Mouse (Mus musculus) heart, adult 2 months (tissue): ENCODE data around the gene Ppp1r16b. TPM values are rescaled to one million over a fixed set of nuclear protein-coding genes. Genes with fewer than 3 reads are reported as not detected.

ENCODE experiments used
- DNase-seq, 2 experiments: peaks; one replicate each; pipeline ENCODE4 v3.0.0; 2021
- H3K27ac ChIP-seq: fragments of 200-600 bp; 2 replicates; pipeline ENCODE4 v1.8.1; 2022
- H3K27me3 ChIP-seq: fragments of 200-500 bp; 2 replicates; pipeline ENCODE4 v1.6.1; 2012; ENCODE audit warnings: mild to moderate bottlenecking, low read length, inconsistent platforms, mixed read lengths; ENCODE audit not compliant: control insufficient read depth, insufficient read depth
- H3K36me3 ChIP-seq: fragments of 200-500 bp; 2 replicates; pipeline ENCODE4 v1.6.1; 2012; ENCODE audit warnings: low read length, inconsistent platforms; ENCODE audit not compliant: control insufficient read depth, insufficient read depth
- H3K4me1 ChIP-seq: fragments of 200-500 bp; 2 replicates; pipeline ENCODE4 v1.6.1; 2011; ENCODE audit warnings: low read length; ENCODE audit not compliant: control insufficient read depth, insufficient read depth
- H3K4me3 ChIP-seq: fragments of 200-600 bp; 2 replicates; pipeline ENCODE4 v1.8.1; 2022
- H3K79me2 ChIP-seq: fragments of 200-500 bp; replicated peaks from 2 replicates; pipeline ENCODE4 v1.6.1; 2012; ENCODE audit warnings: mild to moderate bottlenecking, inconsistent platforms, low read length, moderate library complexity, mixed read lengths; ENCODE audit not compliant: control insufficient read depth, insufficient read depth
- H3K9ac ChIP-seq: fragments of 200-500 bp; 2 replicates; pipeline ENCODE4 v1.6.1; 2012; ENCODE audit warnings: low read depth, mild to moderate bottlenecking, control low read depth, inconsistent platforms, low read length, mixed read lengths
- CTCF ChIP-seq: fragments of 200-600 bp; IDR thresholded peaks from 2 replicates; pipeline ENCODE4 v1.8.1; 2022; ENCODE audit warnings: antibody characterized with exemption, mild to moderate bottlenecking, moderate library complexity
- EP300 ChIP-seq: fragments of 200-500 bp; IDR thresholded peaks from 2 replicates; pipeline ENCODE4 v1.6.1; 2011; ENCODE audit warnings: low read depth, low read length, control low read depth; ENCODE audit not compliant: insufficient read depth
- POLR2A ChIP-seq: fragments of 200-500 bp; IDR thresholded peaks from 2 replicates; pipeline ENCODE4 v1.6.1; 2011; ENCODE audit warnings: mild to moderate bottlenecking, low read depth, low read length, control low read depth; ENCODE audit not compliant: insufficient read depth
- WGBS: fragments of 180-500 bp; shearing (Covaris S2); methylation state at CpG from one replicate; pipeline ENCODE4 v1.1.7; 2018; 5-methylcytosine and 5-hydroxymethylcytosine counted together
- intact Hi-C: fragments of 180-260 bp; cut with DNase I; formaldehyde crosslinking; loops from one replicate; pipeline ENCODE4 v1.15.1; 2025
- polyA plus RNA-seq: library from polyadenylated mRNA; depleted of rRNA; stranded (reverse); fragments of >200 nt; gene quantifications from 2 replicates; pipeline ENCODE4 v1.2.3, GENCODE M21; 2012
- total RNA-seq, 2 experiments: library from RNA; stranded (reverse); gene quantifications; 2 replicates each; pipeline ENCODE4 v1.2.3; 2021

The Ppp1r16b gene
- total and polyA plus RNA-seq, 3 experiments, result 3.3 to 12.3 (median 10.4) TPM

GRCm38 (mm10) chr2:158781126-158781525 is 115.9 kb downstream of the Ppp1r16b start:
- H3K4me3 ChIP-seq, result no peak overlapping the region
- no peaks in the 10 kb centered on the region for H3K36me3 ChIP-seq
- 94% methylated on average over 7 of the region's 7 CpGs for WGBS
- TF ChIP-seq CTCF, result no peak
- no peak for TF ChIP-seq EP300
- TF ChIP-seq POLR2A, result no peak
- intact Hi-C loops, result no loop called here
- H3K79me2 ChIP-seq, result no peaks in the 10 kb centered on the region
- no peak overlapping the region for H3K9ac ChIP-seq
- peaks cover 5% of the 10 kb centered on the region for H3K4me1 ChIP-seq
- no peaks in the 10 kb centered on the region for H3K27me3 ChIP-seq
- no peak overlapping the region for H3K27ac ChIP-seq
- no peak for DNase-seq

- Histone ChIP-seq H3K27me3 (no peaks in the 10 kb centered on the region), H3K79me2 (no peaks in the 10 kb centered on the region), H3K9ac (no peak overlapping the region), H3K4me3 (no peak overlapping the region), H3K4me1 (no peaks in the 10 kb centered on the region), H3K27ac (no peak overlapping the region), H3K36me3 (no peaks in the 10 kb centered on the region)
- DNase-seq, result no peak
- TF ChIP-seq EP300, result no peak
- intact Hi-C loops, result no loop called here
- 72% methylated on average over 14 of the region's 14 CpGs for WGBS
These were observed 122.0 kb downstream of the Ppp1r16b start for GRCm38 (mm10) chr2:158786927-158787795.

- Histone ChIP-seq H3K4me3 (peak within 1 kb of the TSS; percentile 99), H3K27ac (peak within 1 kb of the TSS; percentile 84), H3K9ac (peak within 1 kb of the TSS; percentile 69), H3K36me3 (no peaks in the 10 kb centered on the region), H3K27me3 (no peaks in the 10 kb centered on the region), H3K79me2 (no peaks in the 10 kb centered on the region; the same call in 1 of the 2 replicates), H3K4me1 (0 out of 2 replicates have a peak, but pooled peaks cover 2% of the 10 kb centered on the region)
- peak; percentile 86 for TF ChIP-seq POLR2A
- no peak for TF ChIP-seq CTCF
- peak; percentile 70; the same call in 1 of the 2 replicates for TF ChIP-seq EP300
- DNase-seq, result peak; percentile 92 to 95
- WGBS, result under 1% methylated on average over 33 of the region's 33 CpGs
- intact Hi-C loops, result loop anchor here (1.0 to 5.0 kb wide), 2 partner anchors 27 to 1658 kb away; no protein-coding TSS in a partner anchor
These were observed 129.4 kb downstream of the Ppp1r16b start, which contains the start of gene Dhx35 for GRCm38 (mm10) chr2:158794494-158795004. Gene Dhx35 (plus strand): TSS chr2:158794807.

- Histone ChIP-seq H3K27ac (peak overlapping the region; percentile 84), H3K4me3 (peak overlapping the region; percentile 99), H3K9ac (peak overlapping the region; percentile 69), H3K79me2 (no peaks in the 10 kb centered on the region; the same call in 1 of the 2 replicates), H3K27me3 (no peaks in the 10 kb centered on the region), H3K4me1 (0 out of 2 replicates have a peak, but pooled peaks cover 2% of the 10 kb centered on the region), H3K36me3 (no peaks in the 10 kb centered on the region)
- WGBS, result 15% methylated on average over 15 of the region's 15 CpGs
- intact Hi-C loops, result no loop called here
- no peak for DNase-seq
- no peak for TF ChIP-seq CTCF
- TF ChIP-seq POLR2A, result no peak
- no peak for TF ChIP-seq EP300
These were observed 129.8 kb downstream of the Ppp1r16b start for GRCm38 (mm10) chr2:158795043-158795442.

- 74% methylated on average over 2 of the region's 2 CpGs for whole genome bisulfite sequencing
- no peak for TF ChIP-seq EP300
- no peak for TF ChIP-seq POLR2A
- no peak for TF ChIP-seq CTCF
- no peaks in the 10 kb centered on the region; the same call in 1 of the 2 replicates for H3K79me2 ChIP-seq
- no peak for DNase-seq
- no peak overlapping the region for H3K4me3 ChIP-seq
- no peaks in the 10 kb centered on the region for H3K27me3 ChIP-seq
- 0 out of 2 replicates have a peak, but pooled peaks cover 2% of the 10 kb centered on the region for H3K4me1 ChIP-seq
- intact Hi-C loops, result no loop called here
- H3K9ac ChIP-seq, result no peak overlapping the region
- no peaks in the 10 kb centered on the region for H3K36me3 ChIP-seq
- H3K27ac ChIP-seq, result no peak overlapping the region
These were observed 130.7 kb downstream of the Ppp1r16b start for GRCm38 (mm10) chr2:158795875-158796274.

GRCm38 (mm10) chr2:158799328-158799727 is 134.1 kb downstream of the Ppp1r16b start:
- no peak for DNase-seq
- WGBS, result 69% methylated on average over 4 of the region's 4 CpGs
- no peaks in the 10 kb centered on the region for H3K36me3 ChIP-seq
- H3K9ac ChIP-seq, result no peak overlapping the region
- no peaks in the 10 kb centered on the region; the same call in 1 of the 2 replicates for H3K79me2 ChIP-seq
- no peaks in the 10 kb centered on the region for H3K27me3 ChIP-seq
- no peak overlapping the region for H3K27ac ChIP-seq
- no peak for TF ChIP-seq POLR2A
- no peak for TF ChIP-seq EP300
- TF ChIP-seq CTCF, result no peak
- H3K4me1 ChIP-seq, result 0 out of 2 replicates have a peak, but pooled peaks cover 2% of the 10 kb centered on the region
- intact Hi-C loops, result no loop called here
- no peak overlapping the region for H3K4me3 ChIP-seq
